Mouse (Mus musculus) CH12.LX (cell line): Measurements from ENCODE around the gene Olfr767. TPM values are rescaled to one million over a fixed set of nuclear protein-coding genes. Genes with fewer than 3 reads are reported as not detected.

ENCODE experiments used
- DNase-seq: peaks from one replicate; pipeline ENCODE4 v3.0.0-alpha.2; 2013; ENCODE audit errors: extremely low read depth
- H3K27ac ChIP-seq: 2 replicates; pipeline ENCODE4 v1.5.1; 2012; ENCODE audit warnings: low read depth, mild to moderate bottlenecking, control low read depth, moderate library complexity; ENCODE audit not compliant: insufficient read depth
- H3K27me3 ChIP-seq: replicated peaks from 2 replicates; pipeline ENCODE3; 2012; ENCODE audit warnings: inconsistent platforms
- H3K36me3 ChIP-seq, 2 experiments: replicated peaks in 1 of 2; 2 replicates each; pipeline versions ENCODE3 to v1.6.1; 2012; ENCODE audit warnings: inconsistent platforms in 1 of 2, low read length in 1 of 2, mild to moderate bottlenecking in 1 of 2, mixed read lengths in 1 of 2, moderate library complexity in 1 of 2; ENCODE audit not compliant: control insufficient read depth in 1 of 2, insufficient read depth in 1 of 2
- H3K4me1 ChIP-seq, 2 experiments: 2 replicates each; pipeline ENCODE4 v1.6.1; 2012; ENCODE audit warnings: inconsistent platforms in 1 of 2, moderate library complexity in 1 of 2; ENCODE audit not compliant: insufficient read depth in 2 of 2, control insufficient read depth in 1 of 2
- H3K4me2 ChIP-seq: 2 replicates; pipeline ENCODE4 v1.6.1; 2012; ENCODE audit warnings: low read depth, mild to moderate bottlenecking, control low read depth; ENCODE audit not compliant: poor library complexity, insufficient read depth, severe bottlenecking
- H3K4me3 ChIP-seq, 3 experiments: fragments of 150-350 bp in 1 of 3; sonication (generic) in 1 of 3; replicated peaks in 1 of 3; 2 replicates each; pipeline versions ENCODE3 to v1.5.1; 2011 to 2012; ENCODE audit warnings: low read depth in 2 of 3, low read length in 2 of 3, mild to moderate bottlenecking in 2 of 3, moderate library complexity in 2 of 3, control low read depth in 1 of 3, improper control_type of control experiment in 1 of 3, inconsistent platforms in 1 of 3, mixed read lengths in 1 of 3; ENCODE audit not compliant: poor library complexity in 1 of 3
- H3K79me2 ChIP-seq: replicated peaks from 2 replicates; pipeline ENCODE4 v1.6.1; 2012; ENCODE audit warnings: mild to moderate bottlenecking, moderate library complexity; ENCODE audit not compliant: control insufficient read depth, poor library complexity, insufficient read depth, severe bottlenecking; ENCODE audit errors: extremely low read depth
- H3K9ac ChIP-seq: 2 replicates; pipeline ENCODE4 v1.6.1; 2012; ENCODE audit warnings: low read depth, mild to moderate bottlenecking, control low read depth, moderate library complexity; ENCODE audit not compliant: insufficient read depth
- H3K9me3 ChIP-seq: replicated peaks from 2 replicates; pipeline ENCODE3; 2012; ENCODE audit warnings: low read length, inconsistent platforms, mixed read lengths
- ELF1 ChIP-seq: IDR thresholded peaks from 2 replicates; pipeline ENCODE4 v1.6.1; 2014; ENCODE audit warnings: low read depth, mild to moderate bottlenecking, inconsistent platforms, low read length, improper control_type of control experiment
- EP300 ChIP-seq: IDR thresholded peaks from 2 replicates; pipeline ENCODE4 v1.6.1; 2011; ENCODE audit warnings: low read length, improper control_type of control experiment
- ETS1 ChIP-seq: conservative IDR thresholded peaks from 2 replicates; pipeline ENCODE4 v1.6.1; 2012; ENCODE audit warnings: low read depth, mild to moderate bottlenecking, inconsistent platforms, low read length, improper control_type of control experiment, moderate library complexity
- JUN ChIP-seq: IDR thresholded peaks from 2 replicates; pipeline ENCODE4 v1.6.1; 2011; ENCODE audit warnings: low read depth, mild to moderate bottlenecking, low read length, improper control_type of control experiment, moderate library complexity; ENCODE audit not compliant: insufficient read depth
- JUND ChIP-seq: conservative IDR thresholded peaks from 2 replicates; pipeline ENCODE4 v1.6.1; 2011; ENCODE audit warnings: low read depth, low read length, improper control_type of control experiment
- MAX ChIP-seq: IDR thresholded peaks from 2 replicates; pipeline ENCODE4 v1.6.1; 2011; ENCODE audit warnings: low read length, improper control_type of control experiment
- MAZ ChIP-seq: IDR thresholded peaks from 2 replicates; pipeline ENCODE4 v1.6.1; 2012; ENCODE audit warnings: low read depth, mild to moderate bottlenecking, inconsistent platforms, low read length, improper control_type of control experiment, moderate library complexity
- MYC ChIP-seq: IDR thresholded peaks from 2 replicates; pipeline ENCODE4 v1.6.1; 2011; ENCODE audit warnings: low read depth, mild to moderate bottlenecking, improper control_type of control experiment, low read length
- POLR2AphosphoS2 ChIP-seq: IDR thresholded peaks from 2 replicates; pipeline ENCODE4 v1.6.1; 2011; ENCODE audit warnings: low read depth, low read length, improper control_type of control experiment
- SIN3A ChIP-seq: IDR thresholded peaks from 2 replicates; pipeline ENCODE4 v1.6.1; 2012; ENCODE audit warnings: low read length, improper control_type of control experiment, inconsistent platforms
- TCF12 ChIP-seq: IDR thresholded peaks from 2 replicates; pipeline ENCODE4 v1.6.1; 2014; ENCODE audit warnings: low read depth, mild to moderate bottlenecking, inconsistent platforms, low read length, improper control_type of control experiment
- UBTF ChIP-seq: IDR thresholded peaks from 2 replicates; pipeline ENCODE4 v1.6.1; 2012; ENCODE audit warnings: low read depth, mild to moderate bottlenecking, inconsistent platforms, low read length, improper control_type of control experiment, moderate library complexity
- USF1 ChIP-seq: IDR thresholded peaks from 2 replicates; pipeline ENCODE4 v1.6.1; 2014; ENCODE audit warnings: low read depth, mild to moderate bottlenecking, inconsistent platforms, low read length, improper control_type of control experiment
- USF2 ChIP-seq: conservative IDR thresholded peaks from 2 replicates; pipeline ENCODE4 v1.6.1; 2011; ENCODE audit warnings: low read depth, low read length, improper control_type of control experiment
- ZMIZ1 ChIP-seq: IDR thresholded peaks from 2 replicates; pipeline ENCODE4 v1.6.1; 2012; ENCODE audit warnings: low read depth, mild to moderate bottlenecking, inconsistent platforms, low read length, improper control_type of control experiment
- ZNF384 ChIP-seq: IDR thresholded peaks from 2 replicates; pipeline ENCODE4 v1.6.1; 2012; ENCODE audit warnings: low read depth, low read length, improper control_type of control experiment, inconsistent platforms
- dilution Hi-C: fragments of 300-500 bp; cut with MboI; formaldehyde crosslinking; loops from 2 replicates; pipeline ENCODE4 v1.14.3; 2020; ENCODE audit warnings: low sequenced_read_pairs; ENCODE audit not compliant: extremely low pct_unique_long_range_greater_than_20kb, extremely low pct_ligation_motif_present
- in situ Hi-C: fragments of 300-500 bp; cut with MboI; formaldehyde crosslinking; loops from 3 replicates; pipeline ENCODE4 v1.14.3; 2019; ENCODE audit warnings: low sequenced_read_pairs, low pct_ligation_motif_present, low pct_unique_long_range_greater_than_20kb, mixed read lengths
- polyA plus RNA-seq: library from polyadenylated mRNA; unstranded; fragments of >175 nt; gene quantifications from 2 replicates; pipeline ENCODE4 v1.2.1, GENCODE M21; 2012; ENCODE audit warnings: low read depth; ENCODE audit not compliant: insufficient read length
- total RNA-seq, 2 experiments: library from RNA; depleted of rRNA; stranded (reverse); fragments of 300-350 nt in 1 of 2; fragments of >200 nt in 1 of 2; gene quantifications; 2 replicates each; pipeline ENCODE4 v1.2.3; 2012 to 2014

Gene Olfr767
- total and polyA plus RNA-seq, 3 experiments, result not detected

- H3K9ac ChIP-seq, result no peak overlapping the region
- H3K36me3 ChIP-seq, result no peaks in the 10 kb centered on the region
- TF ChIP-seq SIN3A (no peak), ETS1 (no peak), JUN (no peak), ZNF384 (no peak), TCF12 (no peak), JUND (no peak), UBTF (no peak), MAX (no peak), ELF1 (no peak), USF1 (no peak), USF2 (no peak), MAZ (no peak), MYC (no peak), ZMIZ1 (no peak)
- no peaks in the 10 kb centered on the region for H3K9me3 ChIP-seq
- DNase-seq, result no peak
- no peak overlapping the region for H3K4me2 ChIP-seq
- H3K4me1 ChIP-seq, result no peaks in the 10 kb centered on the region
- H3K79me2 ChIP-seq, result no peaks in the 10 kb centered on the region
- no peaks in the 10 kb centered on the region for H3K27me3 ChIP-seq
- dilution Hi-C loops (no loop called here), in situ Hi-C loops (no loop called here)
- no peak overlapping the region for H3K4me3 ChIP-seq
- no peak overlapping the region for H3K27ac ChIP-seq
Measured at GRCm38 (mm10) chr10:129101231-129101630, 18.5 kb upstream of the Olfr767 start.

GRCm38 (mm10) chr10:129099275-129099674 lies 16.6 kb upstream of the Olfr767 start, which contains the start of gene Olfr768:
TSS of gene Olfr768 (minus strand) at chr10:129099375.
- Histone ChIP-seq H3K27me3 (no peaks in the 10 kb centered on the region), H3K4me3 (no peak within 1 kb of the TSS), H3K36me3 (no peaks in the 10 kb centered on the region), H3K4me2 (no peak within 1 kb of the TSS), H3K4me1 (no peaks in the 10 kb centered on the region), H3K9ac (no peak within 1 kb of the TSS), H3K27ac (no peak within 1 kb of the TSS), H3K9me3 (no peaks in the 10 kb centered on the region), H3K79me2 (no peaks in the 10 kb centered on the region)
- in situ Hi-C loops (no loop called here), dilution Hi-C loops (no loop called here)
- TF ChIP-seq JUND (no peak), EP300 (no peak), POLR2AphosphoS2 (no peak), USF1 (no peak)
- DNase-seq, result no peak
